Mouse (Mus musculus) left cerebral cortex, postnatal 36 days (tissue): ENCODE data around the gene Npc2. TPM values are rescaled to one million over a fixed set of nuclear protein-coding genes. Genes with fewer than 3 reads are reported as not detected.

Experiments used
- DNase-seq, 2 experiments: peaks; one replicate each; pipeline ENCODE4 v3.0.0; 2021 to 2022; ENCODE audit warnings: low spot score in 2 of 2, mixed read lengths in 1 of 2
- intact Hi-C: fragments of 180-260 bp; cut with DNase I; formaldehyde crosslinking; loops from one replicate; pipeline ENCODE4 v1.15.1; 2025
- total RNA-seq, 2 experiments: library from RNA; stranded (reverse); gene quantifications; 2 replicates each; pipeline ENCODE4 v1.2.3; 2021

Gene Npc2
- total RNA-seq, 2 experiments from 2014 or later: 28.4 to 28.8 TPM

DNA sequence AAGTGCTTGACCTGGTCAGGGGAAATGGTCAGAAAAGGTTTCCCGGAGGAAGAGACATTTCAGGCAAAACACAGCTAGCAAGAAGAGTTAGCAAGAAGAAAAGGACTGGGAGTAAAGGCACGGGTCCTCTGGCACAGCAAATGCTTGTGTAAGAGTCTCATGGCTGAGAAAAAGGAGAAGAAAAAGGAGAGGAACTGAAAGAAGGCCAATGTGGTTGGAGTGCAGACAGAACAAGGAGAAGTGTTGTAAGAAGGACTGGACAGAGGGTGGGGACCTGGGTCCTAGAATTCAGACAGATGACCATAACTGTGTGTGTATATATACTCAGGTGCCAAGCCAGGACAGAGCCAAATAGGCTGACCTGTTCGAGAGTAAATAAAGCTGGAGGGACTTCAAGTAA, 24.8 kb downstream of the Npc2 start:
- DNase-seq: no peak
- intact Hi-C loops: no loop called here

DNA sequence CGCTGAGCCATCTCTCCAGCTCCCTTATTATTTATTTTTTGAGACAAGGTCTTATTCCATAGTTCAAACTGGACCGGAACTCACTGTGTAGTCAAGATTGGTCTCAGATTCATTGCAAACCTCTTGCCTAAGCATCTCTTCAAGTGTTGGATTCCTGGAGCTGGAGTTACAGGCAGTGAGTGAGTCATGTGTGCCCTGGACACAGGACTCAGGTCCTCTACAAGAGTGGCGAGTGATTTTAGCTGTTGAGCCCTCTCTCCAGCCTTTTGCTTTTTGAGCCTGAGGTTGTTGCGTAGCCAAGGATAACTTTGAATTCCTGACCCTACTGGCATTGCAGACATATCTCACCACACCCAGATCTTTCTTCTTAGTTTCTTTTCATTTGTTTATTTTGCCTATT, 27.3 kb downstream of the Npc2 start:
- intact Hi-C loops: no loop called here
- no peak for DNase-seq

DNA sequence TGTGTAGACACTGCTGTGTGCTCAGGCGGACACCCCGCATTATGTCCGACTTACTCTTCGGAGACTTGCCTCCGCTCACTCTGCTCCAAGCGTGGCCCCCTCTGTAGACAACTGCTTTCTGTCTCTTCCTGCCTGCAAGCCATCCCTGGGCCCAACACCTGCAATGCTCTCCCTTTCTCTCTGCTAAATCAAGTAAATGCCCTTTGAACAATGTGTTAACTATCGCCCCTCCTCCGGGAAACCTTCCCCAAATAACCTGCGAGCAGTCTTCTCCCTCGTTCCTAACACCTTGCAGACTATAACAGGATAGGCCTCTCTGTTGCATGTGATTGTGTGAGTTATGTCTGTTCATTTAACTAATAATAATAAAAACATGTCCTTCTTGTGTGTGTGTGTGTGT, 29.5 kb downstream of the Npc2 start:
- intact Hi-C loops: no loop called here
- no peak for DNase-seq

DNA sequence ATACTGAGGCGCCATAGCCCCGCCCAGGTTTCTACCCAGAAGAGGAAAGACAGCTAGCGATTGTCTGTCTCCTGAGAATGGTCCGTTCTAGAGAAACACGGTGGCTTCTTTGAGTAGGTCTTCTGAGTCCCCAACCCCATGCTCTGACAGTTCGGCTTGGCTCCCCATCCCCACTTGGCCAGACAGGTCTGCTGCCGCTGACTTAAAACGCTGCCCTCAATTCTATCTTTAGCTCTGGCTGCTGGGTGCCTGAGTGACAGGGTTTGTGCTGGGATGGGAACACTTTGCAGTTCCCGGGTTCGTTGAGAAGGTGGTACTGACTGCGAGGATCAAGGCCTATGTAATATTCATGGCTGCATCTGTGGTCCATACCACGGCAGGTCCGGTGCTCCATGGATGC, 39.6 kb downstream of the Npc2 start:
- intact Hi-C loops: no loop called here
- no peak for DNase-seq

DNA sequence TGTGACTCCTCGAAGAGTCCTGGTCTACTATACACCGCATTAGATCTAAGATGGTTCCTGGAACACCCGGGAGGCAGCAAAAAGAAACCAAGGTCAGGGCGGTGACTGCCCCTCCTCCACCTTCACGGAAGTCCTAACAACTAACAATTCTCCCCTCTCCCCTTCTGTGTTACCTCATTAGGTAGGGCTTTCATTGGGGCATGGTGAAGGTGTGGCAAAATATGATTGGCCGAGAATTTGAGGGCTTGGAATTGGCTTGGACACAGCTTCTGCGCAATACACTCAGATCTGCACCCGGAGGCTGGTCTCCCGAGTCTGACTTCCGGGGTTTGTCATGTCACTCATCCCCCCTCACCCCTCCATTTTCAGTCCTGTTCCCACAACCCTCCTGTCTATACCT, 44.5 kb downstream of the Npc2 start:
- intact Hi-C loops: no loop called here
- no peak for DNase-seq

DNA sequence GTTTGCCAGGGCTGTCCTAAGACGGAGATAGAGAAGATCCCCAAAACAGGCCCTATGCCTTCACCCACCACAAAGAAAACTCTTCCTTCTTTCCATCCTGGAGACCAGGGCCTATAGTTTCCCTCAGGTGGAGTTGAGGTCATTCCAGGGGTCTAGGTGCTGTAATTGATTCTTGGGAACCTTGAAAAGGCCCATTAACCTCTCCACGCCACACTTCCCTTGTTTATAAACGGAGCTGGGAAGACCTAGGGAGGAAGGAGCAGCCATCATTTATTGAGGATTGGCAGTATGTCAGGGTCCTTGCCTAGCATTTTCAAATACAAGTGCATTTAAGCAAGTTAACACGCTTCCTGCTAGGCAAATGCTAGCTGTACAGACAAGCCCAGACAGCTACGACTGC, 45.5 kb downstream of the Npc2 start:
- intact Hi-C loops: no loop called here
- no peak for DNase-seq

DNA sequence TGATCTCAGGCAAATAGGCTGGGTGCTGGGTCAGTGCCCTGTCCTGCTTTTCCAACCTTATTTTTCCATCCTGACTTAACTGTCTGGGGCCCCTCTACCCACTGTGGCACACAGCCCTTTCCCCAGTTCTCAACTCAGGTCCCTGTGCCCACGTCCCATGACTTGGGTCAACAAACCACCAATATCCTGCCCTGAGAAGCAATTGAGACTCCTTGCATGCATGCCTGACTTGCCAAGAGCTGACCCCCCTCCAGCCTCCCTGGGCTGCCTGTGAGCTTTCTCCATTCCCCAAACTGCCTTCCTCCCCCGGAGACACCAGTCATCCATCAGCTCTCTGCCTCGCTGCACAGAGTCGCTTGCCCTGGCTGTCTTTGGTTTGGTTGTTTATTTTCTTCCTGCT, 46.0 kb downstream of the Npc2 start:
- intact Hi-C loops: no loop called here
- DNase-seq: no peak

DNA sequence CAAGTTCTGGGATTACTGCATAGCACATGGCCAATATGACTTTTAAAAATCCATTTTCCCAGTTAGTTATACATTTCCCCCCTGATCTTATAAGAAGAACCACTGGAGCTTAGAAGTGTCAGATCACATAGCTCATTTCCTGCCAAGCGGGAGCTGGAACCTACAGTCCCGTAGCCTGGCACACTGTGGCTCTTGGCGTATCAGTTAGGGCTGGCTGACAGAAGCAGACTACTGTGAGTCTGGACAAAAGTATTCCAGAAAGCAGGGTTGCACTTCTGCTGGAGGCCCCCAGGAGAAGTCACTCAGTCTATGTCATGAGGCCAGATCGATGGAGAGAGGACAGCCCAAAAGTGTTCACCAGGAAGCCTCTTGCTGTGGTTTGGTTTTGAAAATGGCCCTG, 46.6 kb downstream of the Npc2 start:
- DNase-seq: no peak
- intact Hi-C loops: no loop called here

DNA sequence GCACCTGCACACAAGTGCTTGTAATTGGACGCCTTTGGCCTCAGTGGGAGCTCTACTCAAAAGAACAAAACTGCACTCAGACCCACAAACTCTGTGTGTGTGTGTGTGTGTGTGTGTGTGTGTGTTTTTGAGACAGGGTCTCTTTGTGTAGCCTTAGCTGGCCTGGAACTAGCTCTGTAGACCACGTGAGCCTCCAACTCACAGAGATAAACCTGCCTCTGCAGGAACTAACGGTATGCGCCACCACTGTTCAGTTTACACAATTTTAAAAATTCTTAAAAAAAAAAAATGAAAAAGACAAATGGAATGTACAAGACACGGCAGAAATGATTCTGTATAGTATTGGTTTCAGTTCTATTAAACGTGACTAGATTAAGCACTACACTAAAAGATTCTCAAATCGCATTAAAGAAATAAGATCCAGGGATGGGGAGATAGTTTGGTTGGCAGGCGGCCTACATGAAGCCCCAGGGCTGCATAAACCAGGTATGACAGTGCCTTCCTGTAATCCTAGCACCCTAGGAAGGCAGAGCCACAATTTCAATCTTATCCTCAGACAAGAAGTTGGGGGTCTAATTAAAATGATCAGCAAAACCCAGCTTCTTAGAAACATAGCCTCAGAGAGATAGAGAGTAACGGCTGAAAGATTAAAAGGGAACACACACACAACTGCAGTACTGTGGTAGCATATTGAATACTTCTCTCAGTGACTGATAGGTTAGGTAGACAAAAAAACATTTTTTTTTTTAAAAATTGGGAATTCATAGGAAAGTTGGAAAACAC, 54.3 kb downstream of the Npc2 start:
- DNase-seq: no peak
- intact Hi-C loops: no loop called here

DNA sequence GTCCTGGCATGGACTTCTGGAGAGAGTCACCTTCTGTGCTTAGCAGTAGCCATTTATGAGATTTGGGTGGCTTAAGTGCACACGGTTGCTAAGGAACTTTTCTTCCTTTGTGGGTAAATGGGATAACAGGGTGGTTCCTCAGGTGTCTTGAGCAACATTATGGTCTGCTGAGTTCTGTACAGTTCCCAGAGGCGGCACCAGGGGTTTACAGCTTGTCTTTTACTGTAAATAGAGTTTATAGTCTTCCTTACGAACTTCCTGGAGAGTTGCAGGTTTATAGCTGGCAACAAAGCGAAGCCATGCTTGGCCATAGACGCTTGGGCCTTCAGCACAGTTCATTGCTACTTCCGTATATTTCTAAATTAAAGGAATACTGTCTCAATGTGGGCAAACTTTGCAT, 58.4 kb downstream of the Npc2 start:
- DNase-seq: no peak
- intact Hi-C loops: no loop called here

DNA sequence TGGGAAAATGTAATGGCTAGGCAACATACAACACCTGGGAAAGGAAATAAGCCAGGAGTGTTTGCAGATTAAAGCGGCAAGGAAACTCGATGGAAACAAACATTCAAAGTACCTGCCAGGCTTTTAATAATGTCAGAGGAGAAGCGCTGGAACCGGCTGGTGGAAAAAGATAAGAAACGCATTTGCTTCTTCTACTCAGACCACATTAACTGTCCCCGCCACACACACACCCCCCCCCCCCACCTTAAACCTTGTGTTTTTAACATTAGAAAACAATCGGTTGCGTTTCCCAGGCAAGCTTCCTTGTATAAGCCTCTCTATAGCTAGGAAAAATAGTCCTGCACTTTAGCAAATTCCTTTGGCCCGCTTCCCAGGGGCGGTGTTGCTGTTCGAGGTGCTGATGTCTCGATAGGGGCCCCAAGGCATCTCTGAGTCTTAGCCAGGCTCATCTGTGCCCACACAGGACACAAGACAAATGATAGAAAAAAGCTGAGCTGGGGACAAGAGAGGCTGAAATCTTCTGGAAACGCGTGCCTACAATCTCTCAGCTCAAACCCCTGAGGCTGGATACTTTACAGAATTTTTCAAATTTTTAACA, 63.0 kb downstream of the Npc2 start:
- intact Hi-C loops: no loop called here
- DNase-seq: no peak

DNA sequence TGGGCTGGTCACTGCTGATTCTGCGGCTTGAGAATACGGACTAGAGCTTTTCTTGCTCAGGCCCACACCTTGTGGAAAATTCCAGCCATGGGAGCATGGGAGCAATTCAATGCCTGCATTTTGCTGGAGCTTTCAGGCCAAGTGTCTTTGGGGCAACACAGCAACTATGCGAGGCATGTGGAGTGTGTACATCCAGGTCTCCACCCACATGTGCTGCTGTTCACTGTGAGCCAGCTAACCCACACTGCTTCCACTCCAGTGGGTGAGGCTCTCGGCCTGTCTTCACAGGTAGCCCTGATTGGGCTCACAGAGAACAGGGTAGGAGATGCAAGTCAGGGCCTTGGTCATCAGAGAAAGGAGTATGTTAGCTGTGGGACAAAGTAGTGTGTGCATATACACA, 65.1 kb downstream of the Npc2 start:
- no peak for DNase-seq
- intact Hi-C loops: no loop called here

DNA sequence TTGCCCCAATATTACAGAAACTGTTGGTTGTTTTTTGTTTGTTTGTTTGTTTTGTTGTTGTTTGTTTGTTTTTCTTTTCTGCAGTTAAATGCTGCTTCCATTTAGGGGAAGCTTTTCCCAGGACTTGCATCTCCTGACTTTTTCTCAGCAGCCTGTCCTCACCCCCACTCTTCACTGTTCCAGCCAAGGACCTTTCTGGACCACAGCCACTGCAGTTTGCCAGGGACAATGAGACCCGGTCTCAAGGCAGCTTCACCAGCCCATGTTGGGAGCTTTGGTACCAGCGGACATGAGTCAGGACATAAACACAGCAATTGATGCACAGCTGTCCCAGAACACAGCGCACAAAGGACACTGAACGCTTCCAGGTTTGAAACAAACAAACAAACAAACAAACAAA, 66.1 kb downstream of the Npc2 start:
- intact Hi-C loops: no loop called here
- no peak for DNase-seq

Other genes with a start within 250 kb of the Npc2 start
- under 1 TPM; 0.16 to 0.22 TPM for gene Vsx2, start 203.4 kb downstream of the Npc2 start, total RNA-seq
- gene Abcd4, start 155.7 kb downstream of the Npc2 start, total RNA-seq: 10 to 100 TPM; 10.5 to 13.1 TPM
- gene Vrtn, start 132.1 kb downstream of the Npc2 start, total RNA-seq: under 1 TPM in 1 of 2 experiments, not detected in 1; 0.47 TPM
- 10 to 100 TPM; 23.0 to 27.6 TPM for gene Syndig1l, start 74.3 kb downstream of the Npc2 start, total RNA-seq
- 10 to 100 TPM; 52.5 to 58.6 TPM for gene Isca2, start 99 bp upstream of the Npc2 start, total RNA-seq
- gene Ltbp2, start 103.4 kb upstream of the Npc2 start, total RNA-seq: under 1 TPM; 0.41 to 0.52 TPM
- gene Fcf1, start 197.7 kb upstream of the Npc2 start, total RNA-seq: 10 to 100 TPM; 30.1 to 34.3 TPM
- 100 to 1,000 TPM in 1 of 2 experiments, 10 to 100 TPM in 1; 96.2 to 112 TPM for gene Arel1, start 197.7 kb upstream of the Npc2 start, total RNA-seq
- 100 to 1,000 TPM in 1 of 2 experiments, 10 to 100 TPM in 1; 94.2 to 141 TPM for gene Ylpm1, start 223.2 kb upstream of the Npc2 start, total RNA-seq